Mouse (Mus musculus) liver, adult 2 months (tissue): ENCODE measurements at regions not wholly inside any gene's neighbourhood (a gene's known extent, or its start where the extent isn't known, plus 50 kb on each side); places are given as distances from the start of the nearest gene placed in this dataset.

Experiments
- CTCF ChIP-seq: fragments of 200-500 bp; IDR thresholded peaks from 2 replicates; pipeline ENCODE4 v1.5.1; 2011; ENCODE audit warnings: low read depth, low read length, control low read depth
- POLR2A ChIP-seq: fragments of 200-500 bp; IDR thresholded peaks from 2 replicates; pipeline ENCODE4 v1.6.1; 2011; ENCODE audit warnings: low read length, control low read depth; ENCODE audit not compliant: insufficient read depth; ENCODE audit errors: extremely low read depth

DNA sequence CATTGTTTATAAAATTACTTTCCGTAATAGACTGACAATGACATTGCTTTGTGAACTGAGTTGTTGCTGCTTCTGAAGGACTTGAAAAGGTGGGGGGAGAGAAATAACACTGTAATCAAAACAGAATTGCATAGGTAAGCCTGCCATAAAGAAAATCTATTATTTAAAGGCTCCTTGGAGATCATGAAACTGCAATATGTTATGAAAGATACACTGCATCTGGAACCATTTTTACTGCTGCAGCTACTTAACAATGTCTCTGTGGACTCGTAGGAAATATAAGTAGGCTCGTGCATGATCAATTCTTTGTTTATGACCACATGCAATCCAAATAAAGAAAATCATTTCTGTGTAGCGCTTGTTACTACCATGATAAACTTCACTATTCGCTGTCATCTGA is 145.0 kb upstream of the Syt1 start:
- no peak for TF ChIP-seq POLR2A
- TF ChIP-seq CTCF = no peak
